Mouse (Mus musculus): ENCODE results near the gene Fn3k. TPM values are rescaled to one million over a fixed set of nuclear protein-coding genes. Genes with fewer than 3 reads are reported as not detected.

The Fn3k gene
- 0.41 TPM for polyA plus RNA-seq (2014; fragmentation: Illumina TruSeq; extraction: RNeasy Lipid Tissue Mini Kit (QIAGEN cat#74804); ENCODE audit: low read depth, low replicate concordance)

GRCm38 (mm10) chr11:121434156-121435155, at the start of gene Fn3k:
TSS of gene Fn3k (plus strand) at chr11:121434913.

GRCm38 (mm10) chr11:121387750-121388553, 46.8 kb upstream of the Fn3k start, which contains the start of gene Rab40b:
TSS of gene Rab40b (minus strand) at chr11:121388251.

GRCm38 (mm10) chr11:121420830-121421552, 13.7 kb upstream of the Fn3k start, which contains the start of gene Fn3krp:
TSS of gene Fn3krp (plus strand) at chr11:121421401.

DNA sequence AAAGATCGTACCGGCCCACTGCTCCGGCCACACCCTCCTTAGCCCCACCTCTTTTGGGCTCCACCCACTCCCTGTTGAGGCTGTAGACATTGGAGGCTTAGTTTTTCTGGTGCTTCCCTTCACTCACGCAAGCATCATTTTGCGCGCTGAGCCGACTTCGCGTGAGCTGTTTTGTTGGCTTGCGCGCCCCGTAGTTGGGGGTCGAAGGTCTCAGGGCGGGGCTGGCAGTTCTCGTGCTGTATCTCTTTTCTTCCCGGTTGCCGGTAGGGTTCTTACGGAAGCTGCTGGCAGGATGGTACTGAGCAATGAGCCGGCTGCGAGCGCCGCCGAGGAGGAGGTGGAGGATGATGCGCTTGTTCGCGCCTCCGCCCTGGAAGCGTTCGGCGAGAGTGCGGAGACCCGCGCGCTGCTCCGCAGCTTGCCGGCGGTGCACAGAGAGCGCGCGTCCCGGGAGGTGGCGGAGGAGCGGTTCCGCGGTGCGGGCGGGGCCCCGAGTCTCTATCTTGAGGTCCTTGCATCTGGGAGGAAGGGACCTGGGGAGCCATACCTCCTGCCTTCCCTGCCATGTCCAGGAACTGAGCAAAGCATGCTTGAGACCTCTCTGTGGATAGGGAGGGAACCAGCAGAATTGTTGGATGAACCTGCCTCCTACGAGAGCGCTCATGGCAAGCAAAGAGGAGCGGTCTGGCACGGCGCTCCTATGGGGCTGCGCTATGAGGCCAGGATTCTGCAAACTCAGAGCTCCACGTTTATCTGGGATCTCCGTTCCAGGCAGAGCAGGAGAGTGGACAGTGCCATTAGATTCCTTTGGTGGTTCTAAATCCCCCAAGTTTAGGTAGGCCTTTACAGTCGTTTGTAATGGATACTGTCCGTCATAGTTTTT, 17.3 kb downstream of the Fn3k start, which contains the start of gene Tbcd:
TSS of gene Tbcd (plus strand) at position 197 of the 883 bp plus-strand sequence.

Other genes starting within 250 kb of the Fn3k start
- 6.6 TPM for gene Hexdc, start 230.5 kb upstream of the Fn3k start, polyA plus RNA-seq (2014; fragmentation: Illumina TruSeq; extraction: RNeasy Lipid Tissue Mini Kit (QIAGEN cat#74804); ENCODE audit: low read depth, low replicate concordance)
- gene Ogfod3, start 230.2 kb upstream of the Fn3k start, polyA plus RNA-seq (2014; fragmentation: Illumina TruSeq; extraction: RNeasy Lipid Tissue Mini Kit (QIAGEN cat#74804); ENCODE audit: low read depth, low replicate concordance) = 3.3 TPM
- gene Cybc1, start 205.6 kb upstream of the Fn3k start, polyA plus RNA-seq (2014; fragmentation: Illumina TruSeq; extraction: RNeasy Lipid Tissue Mini Kit (QIAGEN cat#74804); ENCODE audit: low read depth, low replicate concordance) = 11.7 TPM
- 12.0 TPM for gene Narf, start 197.7 kb upstream of the Fn3k start, polyA plus RNA-seq (2014; fragmentation: Illumina TruSeq; extraction: RNeasy Lipid Tissue Mini Kit (QIAGEN cat#74804); ENCODE audit: low read depth, low replicate concordance)
- 25.8 TPM for gene Foxk2, start 174.9 kb upstream of the Fn3k start, polyA plus RNA-seq (2014; fragmentation: Illumina TruSeq; extraction: RNeasy Lipid Tissue Mini Kit (QIAGEN cat#74804); ENCODE audit: low read depth, low replicate concordance)
- 97.2 TPM for gene Wdr45b, start 80.5 kb upstream of the Fn3k start, polyA plus RNA-seq (2014; fragmentation: Illumina TruSeq; extraction: RNeasy Lipid Tissue Mini Kit (QIAGEN cat#74804); ENCODE audit: low read depth, low replicate concordance)
- gene Rab40b, start 46.7 kb upstream of the Fn3k start, polyA plus RNA-seq (2014; fragmentation: Illumina TruSeq; extraction: RNeasy Lipid Tissue Mini Kit (QIAGEN cat#74804); ENCODE audit: low read depth, low replicate concordance) = 10.3 TPM
- 10.2 TPM for gene Fn3krp, start 13.5 kb upstream of the Fn3k start, polyA plus RNA-seq (2014; fragmentation: Illumina TruSeq; extraction: RNeasy Lipid Tissue Mini Kit (QIAGEN cat#74804); ENCODE audit: low read depth, low replicate concordance)
- 31.0 TPM for gene Tbcd, start 17.0 kb downstream of the Fn3k start, polyA plus RNA-seq (2014; fragmentation: Illumina TruSeq; extraction: RNeasy Lipid Tissue Mini Kit (QIAGEN cat#74804); ENCODE audit: low read depth, low replicate concordance)
- gene Zfp750, start 84.4 kb downstream of the Fn3k start, polyA plus RNA-seq (2014; fragmentation: Illumina TruSeq; extraction: RNeasy Lipid Tissue Mini Kit (QIAGEN cat#74804); ENCODE audit: low read depth, low replicate concordance) = 0.58 TPM
- 2.6 TPM for gene B3gntl1, start 238.2 kb downstream of the Fn3k start, polyA plus RNA-seq (2014; fragmentation: Illumina TruSeq; extraction: RNeasy Lipid Tissue Mini Kit (QIAGEN cat#74804); ENCODE audit: low read depth, low replicate concordance)

All from adrenal gland, adult 10 weeks (tissue).